Mouse (Mus musculus): ENCODE measurements around the gene Casr. TPM values are rescaled to one million over a fixed set of nuclear protein-coding genes. Genes with fewer than 3 reads are reported as not detected.

The Casr gene
- polyA plus RNA-seq, 1 experiment from 2014 or later: 0.13 TPM

DNA sequence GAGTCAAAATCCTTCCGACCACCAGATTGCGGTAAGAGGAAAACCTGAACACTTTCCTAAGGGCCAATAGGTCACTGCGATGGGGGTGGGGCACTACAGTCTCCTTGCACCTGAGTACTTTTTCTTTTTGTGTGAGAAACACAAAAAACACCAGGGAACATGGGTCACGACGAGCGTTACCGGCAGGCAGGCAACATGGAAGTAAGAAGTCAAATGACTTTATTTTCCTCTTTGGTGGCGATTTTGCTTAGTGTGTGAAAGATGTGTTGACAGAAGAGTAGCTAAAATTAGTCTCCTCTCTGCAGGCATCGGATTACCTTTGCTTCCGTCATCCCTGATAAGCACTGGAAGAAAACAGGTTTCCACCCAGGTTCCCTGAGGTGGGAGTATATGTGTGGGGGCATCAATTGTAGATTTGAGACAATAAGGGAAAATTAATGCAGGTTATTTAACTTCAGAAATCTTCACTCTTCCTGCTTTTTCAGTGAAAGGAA lies 6.2 kb downstream of the Casr start:
- peak overlapping the region; percentile 30 for H3K4me3 ChIP-seq (ENCODE audit: low read length)
- H3K9ac ChIP-seq (ENCODE audit: low read length): no peak overlapping the region
- H3K4me2 ChIP-seq (ENCODE audit: low read depth, low read length): peak overlapping the region; percentile 62

DNA sequence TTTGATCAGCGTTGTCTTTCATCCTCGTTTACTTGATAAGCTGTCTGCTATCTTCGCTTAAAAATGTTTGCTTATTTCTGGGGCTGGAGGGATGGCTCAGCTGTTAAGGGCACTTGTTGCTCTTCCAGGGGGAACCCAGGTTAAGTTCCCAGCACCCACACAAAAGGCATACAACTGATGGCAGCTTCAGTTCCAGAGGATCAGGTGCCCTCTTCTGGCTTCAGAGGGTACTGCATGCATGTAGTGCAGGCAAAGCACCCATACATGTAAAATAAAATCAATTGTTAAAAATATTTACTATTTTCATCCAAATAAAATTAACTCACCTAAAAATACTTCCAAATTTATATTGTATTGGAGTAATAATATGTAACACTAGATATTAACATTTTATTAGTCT lies 8.3 kb downstream of the Casr start:
- no peak overlapping the region for H3K4me3 ChIP-seq (ENCODE audit: low read length)
- WGBS: 91% methylated on average over 3 of the region's 3 CpGs
- H3K36me3 ChIP-seq (ENCODE audit: control insufficient read depth, insufficient read depth): no peaks in the 10 kb centered on the region
- H3K9ac ChIP-seq (ENCODE audit: low read length): no peak overlapping the region
- no peak overlapping the region for H3K4me2 ChIP-seq (ENCODE audit: low read depth, low read length)
- H3K9me3 ChIP-seq (replicated peaks; ENCODE audit: control insufficient read depth, low read length): peaks cover 5% of the 10 kb centered on the region
- H3K27me3 ChIP-seq (ENCODE audit: control insufficient read depth, insufficient read depth, low read length): no peaks in the 10 kb centered on the region
- H3K27ac ChIP-seq (ENCODE audit: low read length): no peak overlapping the region
- ATAC-seq (replicated peaks; ENCODE audit: extremely low read depth, insufficient read depth, low FRiP score): no peak
- H3K4me1 ChIP-seq (ENCODE audit: control insufficient read depth, insufficient read depth, low read length): peaks cover 13% of the 10 kb centered on the region

More for the DNA sequence above, 6.2 kb downstream of the Casr start:
- Histone ChIP-seq H3K27me3 (ENCODE audit: control insufficient read depth, insufficient read depth, low read length) (0 out of 2 replicates have a peak, but pooled peaks cover 2% of the 10 kb centered on the region), H3K9me3 (replicated peaks; ENCODE audit: control insufficient read depth, low read length) (peaks cover 5% of the 10 kb centered on the region), H3K36me3 (ENCODE audit: control insufficient read depth, insufficient read depth) (no peaks in the 10 kb centered on the region), H3K27ac (ENCODE audit: low read length) (no peak overlapping the region; the same call in 1 of the 2 replicates), H3K4me1 (ENCODE audit: control insufficient read depth, insufficient read depth, low read length) (peaks cover 13% of the 10 kb centered on the region)
- 0 out of 2 replicates have a peak, but pooled peaks have one; percentile 37 for ATAC-seq (replicated peaks; ENCODE audit: extremely low read depth, insufficient read depth, low FRiP score)
- WGBS: 26% methylated on average over 10 of the region's 10 CpGs

DNA sequence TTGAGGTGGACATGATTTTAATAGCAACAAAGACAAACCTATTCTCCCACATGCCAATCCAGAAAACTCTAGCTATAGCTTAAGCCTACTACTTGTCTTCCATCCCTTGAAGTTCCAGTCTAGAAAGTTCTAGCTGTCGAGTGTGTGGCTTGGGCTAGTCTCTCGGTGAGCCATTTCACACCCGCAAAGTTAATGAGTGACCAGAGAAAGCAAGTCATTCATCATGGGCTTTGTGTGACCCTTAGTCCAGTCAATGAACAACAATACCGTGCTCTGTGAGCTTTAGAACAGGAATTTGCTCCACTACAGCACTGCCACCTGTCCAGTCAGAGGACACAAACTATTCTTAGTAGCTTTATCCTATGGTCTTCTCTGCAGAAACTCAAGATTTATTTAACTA lies 16.6 kb downstream of the Casr start:
- Histone ChIP-seq H3K27me3 (ENCODE audit: control insufficient read depth, insufficient read depth, low read length) (no peaks in the 10 kb centered on the region), H3K9ac (ENCODE audit: low read length) (no peak overlapping the region), H3K27ac (ENCODE audit: low read length) (no peak overlapping the region), H3K36me3 (ENCODE audit: control insufficient read depth, insufficient read depth) (no peaks in the 10 kb centered on the region), H3K4me2 (ENCODE audit: low read depth, low read length) (no peak overlapping the region), H3K9me3 (replicated peaks; ENCODE audit: control insufficient read depth, low read length) (no peaks in the 10 kb centered on the region), H3K4me3 (ENCODE audit: low read length) (no peak overlapping the region), H3K4me1 (ENCODE audit: control insufficient read depth, insufficient read depth, low read length) (no peaks in the 10 kb centered on the region)
- 72% methylated on average over 4 of the region's 4 CpGs for WGBS
- ATAC-seq (replicated peaks; ENCODE audit: extremely low read depth, insufficient read depth, low FRiP score): no peak

DNA sequence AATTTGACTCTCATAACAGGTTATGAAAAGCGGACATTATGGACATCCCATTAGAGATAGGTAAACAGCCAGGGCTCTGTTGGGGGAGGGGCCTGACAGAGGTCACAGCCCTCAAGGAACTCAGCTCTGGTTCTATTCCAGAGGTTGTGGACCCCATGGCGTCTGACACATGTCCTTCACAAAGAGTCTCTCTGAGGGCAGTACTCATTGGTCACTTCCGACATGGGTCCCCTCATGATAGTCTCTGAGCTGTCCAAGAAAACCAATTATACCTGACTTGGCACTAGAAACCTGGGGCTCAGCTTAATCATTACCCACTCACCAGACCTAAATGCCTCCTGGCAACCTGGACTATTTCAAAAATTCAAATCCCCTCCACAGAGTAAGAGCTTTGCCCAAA lies 18.9 kb downstream of the Casr start:
- H3K4me3 ChIP-seq (ENCODE audit: low read length): no peak overlapping the region
- H3K27ac ChIP-seq (ENCODE audit: low read length): no peak overlapping the region
- ATAC-seq (replicated peaks; ENCODE audit: extremely low read depth, insufficient read depth, low FRiP score): no peak
- no peaks in the 10 kb centered on the region for H3K27me3 ChIP-seq (ENCODE audit: control insufficient read depth, insufficient read depth, low read length)
- H3K36me3 ChIP-seq (ENCODE audit: control insufficient read depth, insufficient read depth): no peaks in the 10 kb centered on the region
- H3K9me3 ChIP-seq (replicated peaks; ENCODE audit: control insufficient read depth, low read length): no peaks in the 10 kb centered on the region
- no peak overlapping the region for H3K9ac ChIP-seq (ENCODE audit: low read length)
- no peaks in the 10 kb centered on the region for H3K4me1 ChIP-seq (ENCODE audit: control insufficient read depth, insufficient read depth, low read length)
- no peak overlapping the region for H3K4me2 ChIP-seq (ENCODE audit: low read depth, low read length)
- 74% methylated on average over 3 of the region's 3 CpGs for WGBS

DNA sequence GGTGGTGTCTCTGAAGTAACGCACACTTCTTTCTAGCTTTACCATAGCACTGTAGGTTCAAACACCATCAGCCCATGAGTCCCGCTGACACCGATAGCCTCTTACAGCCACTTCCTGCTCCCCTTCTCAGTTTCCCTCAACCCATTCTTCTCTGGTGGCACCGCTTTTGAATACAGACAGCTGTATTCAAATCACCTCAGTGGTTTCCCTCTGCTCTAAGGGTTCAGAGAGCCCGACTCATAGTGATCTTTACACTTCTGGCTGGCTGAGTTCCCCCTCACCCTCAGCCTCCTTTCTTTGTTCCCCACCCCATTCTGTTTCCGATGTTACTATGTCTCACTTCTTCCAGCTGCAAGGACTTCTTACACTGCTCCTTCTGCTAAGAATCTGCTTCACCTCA lies 21.1 kb downstream of the Casr start:
- Histone ChIP-seq H3K4me2 (ENCODE audit: low read depth, low read length) (no peak overlapping the region), H3K27me3 (ENCODE audit: control insufficient read depth, insufficient read depth, low read length) (no peaks in the 10 kb centered on the region), H3K4me3 (ENCODE audit: low read length) (no peak overlapping the region), H3K4me1 (ENCODE audit: control insufficient read depth, insufficient read depth, low read length) (no peaks in the 10 kb centered on the region), H3K27ac (ENCODE audit: low read length) (no peak overlapping the region), H3K36me3 (ENCODE audit: control insufficient read depth, insufficient read depth) (no peaks in the 10 kb centered on the region), H3K9me3 (replicated peaks; ENCODE audit: control insufficient read depth, low read length) (no peaks in the 10 kb centered on the region), H3K9ac (ENCODE audit: low read length) (no peak overlapping the region)
- ATAC-seq (replicated peaks; ENCODE audit: extremely low read depth, insufficient read depth, low FRiP score): no peak
- WGBS: 72% methylated on average over 6 of the region's 6 CpGs

DNA sequence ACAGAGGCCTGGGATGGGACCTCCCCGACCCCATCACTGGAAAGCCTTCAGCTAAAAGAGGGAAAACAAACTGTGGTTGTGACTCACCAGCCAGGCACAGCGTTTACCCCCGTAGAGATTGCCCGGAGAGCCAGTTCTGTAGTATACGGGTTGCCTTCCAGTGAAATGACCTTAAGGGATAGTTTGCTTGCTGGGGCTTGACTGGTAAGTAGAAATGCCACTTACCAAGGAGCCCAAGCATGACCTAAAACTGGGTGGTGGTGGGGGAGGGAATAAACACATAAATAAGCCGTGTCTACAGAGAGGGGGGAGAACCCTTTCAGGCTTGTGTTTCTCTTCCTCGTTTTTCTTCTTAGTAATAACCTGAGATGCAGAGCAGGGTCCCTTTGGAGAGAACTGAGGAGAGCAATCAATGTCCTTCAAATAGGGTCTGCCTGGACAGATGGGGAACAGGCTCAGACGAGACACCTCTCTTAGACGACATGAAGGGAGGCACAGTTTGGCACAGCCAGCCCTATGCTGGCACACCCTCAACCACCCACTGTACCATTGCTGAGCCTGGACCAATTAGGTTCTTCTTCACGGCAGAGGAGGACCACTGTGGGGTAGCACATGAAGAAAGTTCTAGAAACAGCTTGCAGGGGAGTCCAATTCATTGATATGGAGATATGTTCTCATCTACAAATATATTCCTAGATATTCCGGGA lies 28.8 kb downstream of the Casr start:
- no peak overlapping the region for H3K9ac ChIP-seq (ENCODE audit: low read length)
- no peak for ATAC-seq (replicated peaks; ENCODE audit: extremely low read depth, insufficient read depth, low FRiP score)
- H3K4me2 ChIP-seq (ENCODE audit: low read depth, low read length): no peak overlapping the region
- no peaks in the 10 kb centered on the region for H3K9me3 ChIP-seq (replicated peaks; ENCODE audit: control insufficient read depth, low read length)
- H3K27ac ChIP-seq (ENCODE audit: low read length): no peak overlapping the region; the same call in 1 of the 2 replicates
- 60% methylated on average over 11 of the region's 11 CpGs for WGBS
- H3K36me3 ChIP-seq (ENCODE audit: control insufficient read depth, insufficient read depth): no peaks in the 10 kb centered on the region
- H3K4me1 ChIP-seq (ENCODE audit: control insufficient read depth, insufficient read depth, low read length): 0 out of 2 replicates have a peak, but pooled peaks cover 3% of the 10 kb centered on the region
- no peak overlapping the region for H3K4me3 ChIP-seq (ENCODE audit: low read length)
- no peaks in the 10 kb centered on the region for H3K27me3 ChIP-seq (ENCODE audit: control insufficient read depth, insufficient read depth, low read length)

DNA sequence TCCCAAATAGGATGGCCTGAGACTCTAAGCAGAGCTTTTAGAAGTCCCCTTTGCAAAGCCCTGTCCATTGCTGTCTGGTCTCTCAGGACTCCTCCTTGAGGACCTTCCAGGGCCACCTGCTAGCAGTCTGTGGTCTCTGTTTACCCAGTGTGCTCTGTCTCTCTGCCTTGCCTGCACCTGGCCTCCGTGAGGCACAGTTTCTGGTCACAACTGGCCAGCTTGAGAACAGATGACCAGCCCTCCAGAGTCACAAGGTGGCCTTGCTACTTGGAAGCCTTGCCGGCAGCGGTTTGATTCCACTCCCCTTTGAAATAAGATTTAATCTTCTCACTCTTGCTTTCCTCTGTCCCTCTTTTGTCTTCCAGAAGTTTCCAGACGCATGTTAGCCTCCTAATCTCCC lies 29.9 kb downstream of the Casr start:
- H3K27ac ChIP-seq (ENCODE audit: low read length): peak overlapping the region; percentile 1; the same call in 1 of the 2 replicates
- no peaks in the 10 kb centered on the region for H3K27me3 ChIP-seq (ENCODE audit: control insufficient read depth, insufficient read depth, low read length)
- no peaks in the 10 kb centered on the region for H3K9me3 ChIP-seq (replicated peaks; ENCODE audit: control insufficient read depth, low read length)
- 0 out of 2 replicates have a peak, but pooled peaks cover 3% of the 10 kb centered on the region for H3K4me1 ChIP-seq (ENCODE audit: control insufficient read depth, insufficient read depth, low read length)
- no peak for ATAC-seq (replicated peaks; ENCODE audit: extremely low read depth, insufficient read depth, low FRiP score)
- H3K9ac ChIP-seq (ENCODE audit: low read length): no peak overlapping the region; the same call in 1 of the 2 replicates
- no peak overlapping the region for H3K4me3 ChIP-seq (ENCODE audit: low read length)
- 64% methylated on average over 4 of the region's 4 CpGs for WGBS
- no peaks in the 10 kb centered on the region for H3K36me3 ChIP-seq (ENCODE audit: control insufficient read depth, insufficient read depth)
- no peak overlapping the region for H3K4me2 ChIP-seq (ENCODE audit: low read depth, low read length)

DNA sequence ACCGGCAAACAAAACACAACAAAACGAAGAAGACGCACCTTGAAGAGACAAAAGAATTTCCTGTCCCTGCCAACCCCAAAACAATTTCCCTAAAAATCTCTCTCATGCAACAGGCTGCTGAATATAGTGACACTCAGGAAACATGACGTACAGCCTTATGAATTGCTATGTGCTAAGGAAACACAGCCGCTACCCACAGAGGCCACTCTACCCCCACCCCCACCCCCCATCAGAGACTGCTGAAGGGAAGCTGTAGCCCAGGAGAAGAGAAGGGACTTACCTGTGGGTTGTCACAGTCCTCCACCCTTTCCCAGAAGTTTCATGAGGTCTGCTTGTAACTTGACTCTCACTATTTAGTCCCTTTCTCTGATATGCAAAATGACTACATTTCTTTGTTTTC lies 30.3 kb downstream of the Casr start:
- Histone ChIP-seq H3K9me3 (replicated peaks; ENCODE audit: control insufficient read depth, low read length) (no peaks in the 10 kb centered on the region), H3K4me1 (ENCODE audit: control insufficient read depth, insufficient read depth, low read length) (0 out of 2 replicates have a peak, but pooled peaks cover 3% of the 10 kb centered on the region), H3K4me3 (ENCODE audit: low read length) (no peak overlapping the region), H3K9ac (ENCODE audit: low read length) (no peak overlapping the region; the same call in 1 of the 2 replicates), H3K27ac (ENCODE audit: low read length) (peak overlapping the region; percentile 3; the same call in 1 of the 2 replicates), H3K27me3 (ENCODE audit: control insufficient read depth, insufficient read depth, low read length) (no peaks in the 10 kb centered on the region), H3K4me2 (ENCODE audit: low read depth, low read length) (no peak overlapping the region), H3K36me3 (ENCODE audit: control insufficient read depth, insufficient read depth) (no peaks in the 10 kb centered on the region)
- WGBS: 62% methylated on average over 5 of the region's 5 CpGs
- no peak for ATAC-seq (replicated peaks; ENCODE audit: extremely low read depth, insufficient read depth, low FRiP score)
